Mouse (Mus musculus) cerebellum, adult 18-20 months (tissue): Measurements from ENCODE around the gene Btbd18.
A peak's percentile ranks its signal among the peaks of the same experiment; 100 is the strongest.

Experiments
- DNase-seq, 2 experiments: peaks; one replicate each; pipeline ENCODE4 v3.0.0; 2021

Btbd18 gene

GRCm38 (mm10) chr2:84658806-84659205 lies at the start of gene Btbd18:
TSS of gene Btbd18 (plus strand) at chr2:84659079.
- no peak for DNase-seq

- DNase-seq: no peak
Measured at GRCm38 (mm10) chr2:84612764-84613163, 46.1 kb upstream of the Btbd18 start.

- DNase-seq: peak; percentile 47 to 55
Measured at GRCm38 (mm10) chr2:84617637-84618515, 41.0 kb upstream of the Btbd18 start.

- no peak for DNase-seq
Measured at GRCm38 (mm10) chr2:84618914-84619313, 40.0 kb upstream of the Btbd18 start.

GRCm38 (mm10) chr2:84619646-84620340 lies 39.1 kb upstream of the Btbd18 start:
- no peak for DNase-seq

GRCm38 (mm10) chr2:84622668-84623067 lies 36.2 kb upstream of the Btbd18 start:
- no peak for DNase-seq

GRCm38 (mm10) chr2:84623428-84624119 lies 35.3 kb upstream of the Btbd18 start:
- no peak for DNase-seq

- no peak for DNase-seq
Measured at GRCm38 (mm10) chr2:84624201-84624600, 34.7 kb upstream of the Btbd18 start.

GRCm38 (mm10) chr2:84626366-84626975 lies 32.4 kb upstream of the Btbd18 start:
- DNase-seq: no peak

GRCm38 (mm10) chr2:84627036-84627435 lies 31.8 kb upstream of the Btbd18 start:
- DNase-seq: no peak

- no peak for DNase-seq
Measured at GRCm38 (mm10) chr2:84632001-84632400, 26.9 kb upstream of the Btbd18 start.

- no peak for DNase-seq
Measured at GRCm38 (mm10) chr2:84632999-84633398, 25.9 kb upstream of the Btbd18 start.

- DNase-seq: no peak
Measured at GRCm38 (mm10) chr2:84634006-84634405, 24.9 kb upstream of the Btbd18 start.

- DNase-seq: no peak
Measured at GRCm38 (mm10) chr2:84634934-84635482, 23.9 kb upstream of the Btbd18 start.

GRCm38 (mm10) chr2:84635611-84636010 lies 23.3 kb upstream of the Btbd18 start:
- peak; percentile 62 to 64 for DNase-seq

GRCm38 (mm10) chr2:84636231-84636741 lies 22.6 kb upstream of the Btbd18 start:
- no peak for DNase-seq

- DNase-seq: no peak
Measured at GRCm38 (mm10) chr2:84637452-84638165, 21.3 kb upstream of the Btbd18 start.

- DNase-seq: no peak
Measured at GRCm38 (mm10) chr2:84638428-84639220, 20.3 kb upstream of the Btbd18 start.

- no peak for DNase-seq
Measured at GRCm38 (mm10) chr2:84640833-84641232, 18.0 kb upstream of the Btbd18 start.

GRCm38 (mm10) chr2:84646138-84646537 lies 12.7 kb upstream of the Btbd18 start:
- DNase-seq: no peak

GRCm38 (mm10) chr2:84647051-84647568 lies 11.8 kb upstream of the Btbd18 start:
- DNase-seq: no peak
